Mouse (Mus musculus) kidney, adult 2 months (tissue): ENCODE data around the gene Ccdc124. TPM values are rescaled to one million over a fixed set of nuclear protein-coding genes. Genes with fewer than 3 reads are reported as not detected.
"Not testable (repeated sequence)": the region's sequence is repeated elsewhere in the genome, so short reads cannot be mapped to it uniquely, and the experiment has no call there.

ENCODE experiments used
- DNase-seq: peaks from one replicate; pipeline ENCODE4 v3.0.0; 2021
- H3K27ac ChIP-seq: fragments of 200-500 bp; 2 replicates; pipeline ENCODE4 v1.5.1; 2012; ENCODE audit warnings: low read depth, low read length, control low read depth, inconsistent platforms; ENCODE audit not compliant: insufficient read depth
- H3K27me3 ChIP-seq: fragments of 200-500 bp; replicated peaks from 2 replicates; pipeline ENCODE4 v1.6.1; 2012; ENCODE audit warnings: mild to moderate bottlenecking, moderate library complexity, low read length, inconsistent platforms; ENCODE audit not compliant: control insufficient read depth, insufficient read depth
- H3K36me3 ChIP-seq: fragments of 200-500 bp; 2 replicates; pipeline ENCODE4 v1.6.1; 2012; ENCODE audit warnings: mild to moderate bottlenecking, moderate library complexity, low read length, inconsistent platforms; ENCODE audit not compliant: control insufficient read depth, insufficient read depth
- H3K4me1 ChIP-seq: fragments of 200-500 bp; 2 replicates; pipeline ENCODE4 v1.6.1; 2011; ENCODE audit warnings: low read length; ENCODE audit not compliant: control insufficient read depth, insufficient read depth
- H3K4me3 ChIP-seq: fragments of 200-500 bp; 2 replicates; pipeline ENCODE4 v1.5.1; 2011; ENCODE audit warnings: mild to moderate bottlenecking, low read depth, low read length, control low read depth; ENCODE audit not compliant: insufficient read depth
- CTCF ChIP-seq: fragments of 200-500 bp; conservative IDR thresholded peaks from 2 replicates; pipeline ENCODE4 v1.5.1; 2011; ENCODE audit warnings: low read depth, mild to moderate bottlenecking, control low read depth, low read length, moderate library complexity, mixed read lengths; ENCODE audit not compliant: insufficient read depth, insufficient read length
- POLR2A ChIP-seq: fragments of 200-500 bp; IDR thresholded peaks from one replicate; pipeline ENCODE4 v1.6.1; 2011; ENCODE audit warnings: low read depth, low read length, control low read depth
- WGBS: fragments of 180-500 bp; shearing (Covaris S2); methylation state at CpG from one replicate; pipeline ENCODE4 v1.1.7; 2018; 5-methylcytosine and 5-hydroxymethylcytosine counted together
- polyA plus RNA-seq: library from polyadenylated mRNA; depleted of rRNA; stranded (reverse); fragments of >200 nt; gene quantifications from 2 replicates; pipeline ENCODE4 v1.2.3, GENCODE M21; 2012; rRNA removed

Ccdc124 gene
- polyA plus RNA-seq, 1 experiment: 48.9 TPM

DNA sequence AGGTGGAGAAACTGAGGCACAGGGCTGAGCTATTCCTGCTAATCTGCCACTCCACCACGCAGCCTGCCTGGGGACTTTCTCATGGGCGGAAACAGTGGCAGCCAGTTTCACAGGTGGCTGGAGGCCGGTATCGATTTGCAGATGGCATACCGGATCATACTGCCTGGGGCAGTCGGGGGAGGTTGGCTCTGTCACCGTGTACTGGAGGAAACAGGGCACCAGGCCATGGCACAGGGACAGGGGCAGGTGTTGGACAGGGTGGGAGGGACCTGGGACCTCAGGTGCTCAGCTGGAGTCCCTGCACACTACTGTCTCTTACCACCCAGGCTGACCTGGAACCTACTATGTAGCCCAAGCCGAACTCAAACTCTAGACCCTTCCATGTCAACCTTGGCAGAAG, 47.9 kb downstream of the Ccdc124 start:
- Histone ChIP-seq H3K27ac (no peak overlapping the region), H3K27me3 (no peaks in the 10 kb centered on the region), H3K4me1 (no peaks in the 10 kb centered on the region), H3K36me3 (no peaks in the 10 kb centered on the region), H3K4me3 (no peak overlapping the region)
- 47% methylated on average over 8 of the region's 8 CpGs for WGBS
- no peak for TF ChIP-seq CTCF
- no peak for TF ChIP-seq POLR2A
- DNase-seq: no peak

DNA sequence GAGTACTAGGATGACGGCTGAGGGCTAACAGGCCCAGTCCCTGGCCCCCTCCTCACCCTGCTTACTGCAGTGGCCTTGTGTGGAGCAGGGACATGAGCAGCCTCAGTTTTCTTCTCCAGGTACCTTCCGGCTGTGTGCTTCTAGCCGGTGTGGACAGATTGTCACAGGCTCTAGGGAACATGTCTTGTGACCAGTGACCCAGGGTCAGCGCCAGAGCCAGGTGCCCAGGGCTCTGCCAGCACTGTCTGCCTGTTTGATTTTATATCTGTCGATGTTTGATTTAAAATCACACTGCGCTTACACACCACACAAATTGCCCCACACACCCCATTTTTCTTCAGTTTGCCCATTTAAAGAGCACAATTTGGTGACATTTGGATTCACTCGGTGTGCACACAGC, 49.9 kb downstream of the Ccdc124 start:
- TF ChIP-seq CTCF (no peak), POLR2A (no peak)
- Histone ChIP-seq H3K36me3 (no peaks in the 10 kb centered on the region), H3K27ac (no peak overlapping the region), H3K4me1 (no peaks in the 10 kb centered on the region), H3K27me3 (no peaks in the 10 kb centered on the region), H3K4me3 (no peak overlapping the region)
- DNase-seq: no peak
- 82% methylated on average over 7 of the region's 7 CpGs for WGBS

DNA sequence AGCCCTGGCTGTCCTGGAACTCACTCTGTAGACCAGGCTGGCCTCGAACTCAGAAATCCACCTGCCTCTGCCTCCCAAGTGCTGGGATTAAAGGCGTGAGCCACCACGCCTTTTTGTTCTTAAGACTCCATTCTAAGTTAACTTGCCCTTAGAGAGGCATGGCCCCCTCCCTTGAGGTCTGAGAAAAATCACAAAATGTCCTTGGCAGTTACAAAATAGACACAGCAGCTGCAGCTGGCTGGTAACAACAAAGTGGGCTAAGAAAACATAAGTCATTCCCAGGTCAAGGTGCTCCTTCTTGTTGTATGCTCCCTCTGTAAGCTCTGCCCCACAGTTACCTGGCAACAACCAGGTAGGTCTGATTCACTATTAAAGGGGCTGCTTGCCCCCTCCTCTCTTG, 51.1 kb downstream of the Ccdc124 start:
- H3K36me3 ChIP-seq, H3K27me3 ChIP-seq, DNase-seq, H3K27ac ChIP-seq, H3K4me1 ChIP-seq, H3K4me3 ChIP-seq: not testable (repeated sequence)
- 98% methylated on average over 3 of the region's 3 CpGs for WGBS

DNA sequence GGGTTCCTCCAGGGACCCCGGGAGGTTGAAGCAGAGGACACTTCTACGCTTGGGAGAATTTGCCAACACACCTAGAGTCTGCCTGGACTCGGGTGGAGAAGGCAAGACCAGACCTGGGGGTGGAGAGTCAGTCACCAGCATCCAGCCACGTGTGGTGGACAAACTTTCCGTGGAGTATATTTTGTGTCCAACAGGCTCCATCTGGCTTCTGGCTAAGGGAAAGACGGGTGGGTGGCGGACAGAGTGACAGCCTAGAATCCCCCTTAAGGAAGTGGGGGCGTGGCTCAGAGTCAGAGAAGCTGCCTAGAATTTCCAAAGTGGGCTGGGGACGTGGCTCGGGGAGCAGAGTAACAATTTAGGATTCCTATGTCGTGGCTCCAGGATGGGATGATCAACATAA, 51.7 kb downstream of the Ccdc124 start:
- Histone ChIP-seq H3K27me3 (no peaks in the 10 kb centered on the region), H3K36me3 (no peaks in the 10 kb centered on the region), H3K27ac (no peak overlapping the region), H3K4me1 (no peaks in the 10 kb centered on the region), H3K4me3 (no peak overlapping the region)
- no peak for TF ChIP-seq CTCF
- 40% methylated on average over 11 of the region's 11 CpGs for WGBS
- DNase-seq: no peak

DNA sequence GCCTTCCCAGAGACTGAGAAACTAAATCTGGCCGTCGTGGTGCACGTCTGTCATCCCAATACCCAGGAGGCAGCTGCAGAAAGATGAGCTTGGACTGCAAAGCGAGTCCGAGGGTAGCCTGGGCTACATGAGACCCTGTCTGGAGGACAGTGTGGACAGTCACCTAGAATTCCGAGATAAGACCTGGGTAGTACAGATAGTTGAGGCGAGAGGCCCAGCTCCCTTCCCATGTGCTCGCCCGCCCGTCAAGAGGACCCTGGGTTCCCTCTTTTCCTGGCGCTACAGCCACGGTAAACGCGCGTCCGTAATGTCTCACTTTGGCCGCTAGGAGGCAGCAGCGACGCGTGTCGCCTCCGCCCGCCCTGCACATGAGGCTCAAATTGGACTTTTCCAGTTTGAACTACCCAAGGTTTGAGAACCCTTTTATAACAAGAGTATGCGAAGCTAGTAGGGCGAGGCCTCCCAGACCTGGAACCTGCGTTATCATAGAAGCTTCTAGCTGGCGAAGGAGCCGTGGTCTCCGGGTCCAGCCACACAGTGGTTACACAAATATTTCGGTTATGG, 52.3 kb downstream of the Ccdc124 start:
- DNase-seq: peak; percentile 78
- H3K27ac ChIP-seq: no peak overlapping the region
- no peaks in the 10 kb centered on the region for H3K4me1 ChIP-seq
- WGBS: 16% methylated on average over 30 of the region's 30 CpGs
- no peaks in the 10 kb centered on the region for H3K27me3 ChIP-seq
- no peaks in the 10 kb centered on the region for H3K36me3 ChIP-seq
- TF ChIP-seq POLR2A (no peak), CTCF (peak; percentile 96)
- no peak overlapping the region for H3K4me3 ChIP-seq

DNA sequence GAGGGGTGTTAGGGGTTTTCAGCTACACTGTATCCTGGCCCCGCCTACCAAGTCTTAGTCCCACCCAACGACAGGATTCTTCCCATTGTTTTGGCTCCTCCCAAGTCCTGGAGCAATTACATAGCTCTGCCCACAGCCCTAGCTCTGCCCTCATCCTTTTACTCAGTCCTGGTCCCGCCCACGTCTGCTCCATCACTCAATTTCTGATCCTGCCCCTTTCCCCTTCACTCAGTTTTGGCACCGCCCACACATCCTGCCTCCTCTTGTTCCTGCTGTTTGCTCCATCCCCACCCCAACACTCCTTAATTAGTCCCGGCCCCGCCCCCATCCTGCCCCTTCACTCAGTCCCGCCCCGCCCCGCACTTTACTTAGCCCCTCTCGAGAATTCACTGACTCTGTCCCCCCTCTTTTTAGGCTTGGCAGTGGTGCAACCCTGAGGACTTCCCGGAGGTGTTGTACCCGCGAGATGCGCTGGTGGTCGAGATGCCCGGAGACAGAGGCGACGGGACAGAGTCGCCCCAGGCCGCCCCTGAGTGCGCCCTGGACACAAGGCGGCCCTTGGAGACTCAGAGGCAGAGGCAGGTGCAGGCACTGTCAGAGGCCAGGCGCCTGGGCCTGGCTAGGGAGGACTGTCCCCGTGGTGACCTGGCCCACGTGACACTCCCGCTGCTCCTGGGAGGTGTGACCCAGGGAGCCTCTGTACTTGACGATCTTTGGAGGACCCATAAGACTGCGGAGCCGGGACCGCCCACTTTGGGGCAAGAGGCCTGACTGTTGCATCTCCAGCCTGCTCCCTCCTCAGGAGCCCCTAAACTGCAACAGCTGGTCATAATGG, 53.4 kb downstream of the Ccdc124 start:
- Histone ChIP-seq H3K4me1 (no peaks in the 10 kb centered on the region), H3K4me3 (peak overlapping the region; percentile 10; the same call in 1 of the 2 replicates), H3K36me3 (no peaks in the 10 kb centered on the region), H3K27me3 (no peaks in the 10 kb centered on the region), H3K27ac (no peak overlapping the region)
- DNase-seq: peak; percentile 90
- 10% methylated on average over 31 of the region's 31 CpGs for WGBS
- TF ChIP-seq POLR2A: no peak
- TF ChIP-seq CTCF: no peak

Other genes with a start within 250 kb of the Ccdc124 start
- 11.2 and 17.8 TPM in 2 replicates for gene Gdf15, start 241.5 kb downstream of the Ccdc124 start, polyA plus RNA-seq
- gene Pgpep1, start 213.5 kb downstream of the Ccdc124 start, polyA plus RNA-seq: 296 TPM in 2 replicates
- gene Lsm4, start 200.7 kb downstream of the Ccdc124 start, polyA plus RNA-seq: 106 and 120 TPM in 2 replicates
- 158 and 201 TPM in 2 replicates for gene Jund, start 175.0 kb downstream of the Ccdc124 start, polyA plus RNA-seq
- 0.03 and 0.12 TPM in 2 replicates for gene Iqcn, start 170.5 kb downstream of the Ccdc124 start, polyA plus RNA-seq
- 0.61 and 0.99 TPM in 2 replicates for gene Gm3336, start 155.4 kb downstream of the Ccdc124 start, polyA plus RNA-seq
- 81.6 and 113 TPM in 2 replicates for gene Pde4c, start 150.2 kb downstream of the Ccdc124 start, polyA plus RNA-seq
- gene Rab3a, start 119.3 kb downstream of the Ccdc124 start, polyA plus RNA-seq: 29.7 and 31.1 TPM in 2 replicates
- gene Mpv17l2, start 113.0 kb downstream of the Ccdc124 start, polyA plus RNA-seq: 73.4 and 96.3 TPM in 2 replicates
- gene Pik3r2, start 97.2 kb downstream of the Ccdc124 start, polyA plus RNA-seq: 60.5 and 94.7 TPM in 2 replicates
- 25.3 and 27.4 TPM in 2 replicates for gene Mast3, start 68.9 kb downstream of the Ccdc124 start, polyA plus RNA-seq
- gene Il12rb1, start 65.5 kb downstream of the Ccdc124 start, polyA plus RNA-seq: 0.42 and 0.48 TPM in 2 replicates
- gene Arrdc2, start 34.2 kb downstream of the Ccdc124 start, polyA plus RNA-seq: 19.8 and 26.2 TPM in 2 replicates
- gene Kcnn1, start 10.7 kb downstream of the Ccdc124 start, polyA plus RNA-seq: 9.4 and 11.0 TPM in 2 replicates
- 0.19 and 0.31 TPM in 2 replicates for gene Slc5a5, start 18.8 kb upstream of the Ccdc124 start, polyA plus RNA-seq
- gene Rpl18a, start 23.5 kb upstream of the Ccdc124 start, polyA plus RNA-seq: 3,589 and 3,709 TPM in 2 replicates
- 18.4 and 24.4 TPM in 2 replicates for gene Map1s, start 32.0 kb upstream of the Ccdc124 start, polyA plus RNA-seq